Mouse (Mus musculus): ENCODE data around the gene Sipa1. TPM values are rescaled to one million over a fixed set of nuclear protein-coding genes. Genes with fewer than 3 reads are reported as not detected.
"Not testable (repeated sequence)": the region's sequence is repeated elsewhere in the genome, so short reads cannot be mapped to it uniquely, and the experiment has no call there.

The Sipa1 gene
- polyA plus RNA-seq, 1 experiment from 2014 or later: 8.0 TPM

DNA sequence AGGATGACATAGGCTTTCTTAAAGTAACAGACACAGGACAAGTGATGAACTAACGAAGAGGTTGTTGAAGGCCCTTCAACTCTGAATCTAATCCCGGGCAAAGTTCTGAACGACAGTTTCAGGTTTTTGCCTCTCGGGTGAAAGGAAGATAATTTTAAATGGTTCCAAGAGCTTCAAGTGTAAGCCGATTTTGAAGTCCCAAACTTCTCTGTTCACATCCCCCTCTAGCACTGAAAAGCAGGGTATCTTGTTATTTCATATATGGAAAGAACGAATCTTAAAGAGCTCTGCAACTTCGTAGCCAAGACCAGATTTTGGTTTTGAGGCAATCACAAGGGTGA lies 25.6 kb upstream of the Sipa1 start:
- no peak for ATAC-seq (ENCODE audit: low FRiP score, low TSS enrichment)
- no peaks in the 10 kb centered on the region for H3K27me3 ChIP-seq (ENCODE audit: control insufficient read depth, insufficient read depth, low read length)
- H3K9me3 ChIP-seq (ENCODE audit: control insufficient read depth, low read length): no peaks in the 10 kb centered on the region
- peak overlapping the region; percentile 81 for H3K4me3 ChIP-seq (ENCODE audit: low read depth, low read length)
- WGBS: under 1% methylated on average over 7 of the region's 7 CpGs
- H3K4me1 ChIP-seq (replicated peaks; ENCODE audit: control insufficient read depth, insufficient read depth): no peaks in the 10 kb centered on the region; the same call in none of the 2 replicates
- peak overlapping the region; percentile 94 for H3K4me2 ChIP-seq (replicated peaks; ENCODE audit: low read depth)
- peaks cover 22% of the 10 kb centered on the region for H3K36me3 ChIP-seq (ENCODE audit: control insufficient read depth, insufficient read depth, low read length)
- peak overlapping the region; percentile 88 for H3K9ac ChIP-seq (ENCODE audit: low read length)
- TF ChIP-seq CTCF (IDR thresholded peaks at IDR 0.05; ENCODE audit: low read depth) (no peak), EP300 (optimal IDR thresholded peaks at IDR 0.05) (no peak)
- no peak for DNase-seq (ENCODE audit: low spot score)
- H3K27ac ChIP-seq (replicated peaks): peak overlapping the region; percentile 96

DNA sequence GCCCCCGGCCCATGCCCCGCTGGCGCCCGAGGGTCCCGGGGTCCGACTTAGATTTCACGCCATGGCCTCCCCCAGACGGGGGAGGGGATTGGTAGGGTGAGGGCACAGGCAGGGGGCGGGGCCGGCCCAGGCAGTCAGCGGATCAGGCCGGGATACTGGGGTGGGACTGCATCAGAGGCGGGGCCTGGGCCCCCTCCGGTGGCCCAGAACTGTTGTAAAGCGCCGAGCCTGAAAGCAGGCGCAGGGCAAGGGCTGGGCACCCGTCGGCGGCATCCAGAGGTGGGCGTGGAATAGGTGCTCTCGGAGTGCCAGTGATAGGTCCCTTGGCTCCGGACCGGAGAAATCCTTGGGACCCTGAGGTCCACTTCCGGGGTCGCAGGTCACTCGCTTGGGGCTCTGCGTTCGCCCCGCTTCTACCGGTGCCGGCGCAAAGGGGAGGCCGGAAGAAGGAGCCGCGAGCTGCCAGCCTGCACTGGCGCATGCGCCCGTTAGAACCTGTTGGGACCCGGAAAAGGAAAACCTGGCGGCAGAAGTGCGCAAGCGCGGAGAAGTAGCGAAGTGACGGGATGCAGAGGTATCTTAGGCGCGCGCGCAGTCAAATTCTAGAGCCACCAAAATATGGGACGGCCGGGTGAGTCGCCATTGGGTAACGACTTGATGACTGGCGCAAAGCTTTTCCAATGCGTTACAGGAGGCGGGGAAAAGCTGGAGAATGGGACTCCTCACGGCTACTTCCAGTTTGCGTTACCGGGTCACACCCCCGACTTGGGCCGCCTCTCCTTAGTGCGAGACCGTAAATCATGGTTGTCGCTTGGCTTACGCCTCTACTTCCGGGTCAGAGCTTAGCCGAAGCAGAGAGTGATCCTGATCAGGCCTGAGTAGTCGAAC lies 24.9 kb upstream of the Sipa1 start, which contains the start of the genes Map3k11 and Pcnx3:
TSS of gene Map3k11 (plus strand) at position 543 of the 888 bp plus-strand sequence.
TSS of gene Pcnx3 (minus strand) at position 709 of the 888 bp plus-strand sequence.
- no peaks in the 10 kb centered on the region; the same call in none of the 2 replicates for H3K4me1 ChIP-seq (replicated peaks; ENCODE audit: control insufficient read depth, insufficient read depth)
- peak within 1 kb of the TSS; percentile 88 for H3K9ac ChIP-seq (ENCODE audit: low read length)
- ATAC-seq (ENCODE audit: low FRiP score, low TSS enrichment): peak; percentile 92
- WGBS: under 1% methylated on average over 64 of the region's 69 CpGs
- peak within 1 kb of the TSS; percentile 100 for H3K4me2 ChIP-seq (replicated peaks; ENCODE audit: low read depth)
- H3K9me3 ChIP-seq (ENCODE audit: control insufficient read depth, low read length): no peaks in the 10 kb centered on the region
- TF ChIP-seq CTCF (IDR thresholded peaks at IDR 0.05; ENCODE audit: low read depth) (peak; percentile 43), EP300 (optimal IDR thresholded peaks at IDR 0.05) (no peak)
- H3K4me3 ChIP-seq (ENCODE audit: low read depth, low read length): peak within 1 kb of the TSS; percentile 81
- no peaks in the 10 kb centered on the region for H3K27me3 ChIP-seq (ENCODE audit: control insufficient read depth, insufficient read depth, low read length)
- peak; percentile 95 for DNase-seq (ENCODE audit: low spot score)
- peak within 1 kb of the TSS; percentile 96 for H3K27ac ChIP-seq (replicated peaks)
- H3K36me3 ChIP-seq (ENCODE audit: control insufficient read depth, insufficient read depth, low read length): peaks cover 24% of the 10 kb centered on the region

DNA sequence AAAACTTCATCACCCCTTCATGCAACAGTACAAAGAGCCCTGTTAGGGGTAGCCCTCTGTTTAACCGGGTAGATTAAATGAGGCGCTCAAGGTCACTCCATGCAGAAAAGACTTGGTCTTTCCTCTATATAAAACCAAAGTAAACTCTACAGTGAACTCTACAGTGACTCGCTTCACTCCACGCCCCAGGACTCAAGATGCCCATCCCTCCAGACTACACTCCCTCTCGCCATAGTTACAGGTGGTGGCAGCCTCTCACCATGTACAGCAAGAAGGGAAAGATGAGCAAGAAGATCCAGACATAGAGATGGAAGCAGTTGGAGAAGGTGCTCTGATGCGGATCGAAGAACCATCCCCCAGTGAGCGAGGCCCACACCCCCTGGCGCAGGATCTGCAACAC lies 24.2 kb upstream of the Sipa1 start:
- TF ChIP-seq CTCF (IDR thresholded peaks at IDR 0.05; ENCODE audit: low read depth) (no peak), EP300 (optimal IDR thresholded peaks at IDR 0.05) (no peak)
- Histone ChIP-seq H3K36me3 (ENCODE audit: control insufficient read depth, insufficient read depth, low read length) (peaks cover 24% of the 10 kb centered on the region), H3K4me1 (replicated peaks; ENCODE audit: control insufficient read depth, insufficient read depth) (no peaks in the 10 kb centered on the region; the same call in none of the 2 replicates), H3K4me3 (ENCODE audit: low read depth, low read length) (peak overlapping the region; percentile 81), H3K9me3 (ENCODE audit: control insufficient read depth, low read length) (no peaks in the 10 kb centered on the region), H3K4me2 (replicated peaks; ENCODE audit: low read depth) (peak overlapping the region; percentile 100), H3K27me3 (ENCODE audit: control insufficient read depth, insufficient read depth, low read length) (no peaks in the 10 kb centered on the region), H3K9ac (ENCODE audit: low read length) (peak overlapping the region; percentile 83), H3K27ac (replicated peaks) (peak overlapping the region; percentile 96)
- WGBS: 16% methylated on average over 9 of the region's 9 CpGs
- ATAC-seq (ENCODE audit: low FRiP score, low TSS enrichment) (no peak; the same call in 1 of the 2 replicates), DNase-seq (ENCODE audit: low spot score) (peak; percentile 32)

DNA sequence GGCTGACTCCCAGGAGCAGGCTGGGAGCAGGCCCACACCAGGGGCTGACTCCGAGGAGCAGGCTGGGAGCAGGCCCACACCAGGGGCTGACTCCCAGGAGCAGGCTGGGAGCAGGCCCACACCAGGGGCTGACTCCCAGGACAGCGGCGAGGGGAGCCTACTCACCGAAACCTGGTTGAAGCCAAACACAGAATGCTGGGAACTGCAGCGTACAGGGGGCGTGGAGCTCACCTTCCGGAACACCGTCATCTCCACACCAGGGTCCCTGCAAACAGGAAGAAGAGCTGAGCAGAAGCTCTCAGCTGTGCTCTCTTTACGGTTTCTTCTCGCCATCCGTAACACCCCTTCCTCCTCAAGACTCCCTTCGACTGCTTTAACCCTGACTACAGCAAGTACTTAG lies 23.4 kb upstream of the Sipa1 start:
- H3K36me3 ChIP-seq (ENCODE audit: control insufficient read depth, insufficient read depth, low read length): peaks cover 24% of the 10 kb centered on the region
- ATAC-seq (ENCODE audit: low FRiP score, low TSS enrichment); H3K4me3 ChIP-seq (ENCODE audit: low read depth, low read length); DNase-seq (ENCODE audit: low spot score); H3K27me3 ChIP-seq (ENCODE audit: control insufficient read depth, insufficient read depth, low read length); H3K9ac ChIP-seq (ENCODE audit: low read length); H3K27ac ChIP-seq (replicated peaks); H3K4me2 ChIP-seq (replicated peaks; ENCODE audit: low read depth); H3K4me1 ChIP-seq (replicated peaks; ENCODE audit: control insufficient read depth, insufficient read depth); H3K9me3 ChIP-seq (ENCODE audit: control insufficient read depth, low read length): not testable (repeated sequence)
- 94% methylated on average over 12 of the region's 12 CpGs for WGBS

DNA sequence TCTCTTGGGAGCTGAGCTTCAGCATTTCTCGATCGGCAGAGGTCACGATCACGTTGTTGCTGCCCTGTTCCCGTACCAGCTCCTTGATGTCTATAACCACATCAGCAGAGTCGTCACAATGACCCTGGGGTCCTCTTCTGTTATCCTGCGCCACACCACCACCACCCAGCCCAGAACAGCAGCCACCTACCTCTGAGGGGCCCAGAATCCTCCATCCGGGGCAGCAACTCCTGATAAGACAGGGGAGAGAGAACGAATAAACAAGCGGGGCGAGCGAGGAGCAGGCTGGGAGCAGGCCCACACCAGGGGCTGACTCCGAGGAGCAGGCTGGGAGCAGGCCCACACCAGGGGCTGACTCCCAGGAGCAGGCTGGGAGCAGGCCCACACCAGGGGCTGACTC lies 22.9 kb upstream of the Sipa1 start:
- Histone ChIP-seq H3K9me3 (ENCODE audit: control insufficient read depth, low read length) (no peaks in the 10 kb centered on the region), H3K36me3 (ENCODE audit: control insufficient read depth, insufficient read depth, low read length) (peaks cover 24% of the 10 kb centered on the region), H3K4me2 (replicated peaks; ENCODE audit: low read depth) (no peak overlapping the region), H3K4me1 (replicated peaks; ENCODE audit: control insufficient read depth, insufficient read depth) (no peaks in the 10 kb centered on the region; the same call in none of the 2 replicates), H3K4me3 (ENCODE audit: low read depth, low read length) (no peak overlapping the region), H3K27ac (replicated peaks) (no peak overlapping the region), H3K27me3 (ENCODE audit: control insufficient read depth, insufficient read depth, low read length) (no peaks in the 10 kb centered on the region), H3K9ac (ENCODE audit: low read length) (no peak overlapping the region)
- DNase-seq (ENCODE audit: low spot score) (no peak), ATAC-seq (ENCODE audit: low FRiP score, low TSS enrichment) (no peak)
- TF ChIP-seq EP300 (optimal IDR thresholded peaks at IDR 0.05) (no peak), CTCF (IDR thresholded peaks at IDR 0.05; ENCODE audit: low read depth) (no peak)
- WGBS: 81% methylated on average over 13 of the region's 13 CpGs

DNA sequence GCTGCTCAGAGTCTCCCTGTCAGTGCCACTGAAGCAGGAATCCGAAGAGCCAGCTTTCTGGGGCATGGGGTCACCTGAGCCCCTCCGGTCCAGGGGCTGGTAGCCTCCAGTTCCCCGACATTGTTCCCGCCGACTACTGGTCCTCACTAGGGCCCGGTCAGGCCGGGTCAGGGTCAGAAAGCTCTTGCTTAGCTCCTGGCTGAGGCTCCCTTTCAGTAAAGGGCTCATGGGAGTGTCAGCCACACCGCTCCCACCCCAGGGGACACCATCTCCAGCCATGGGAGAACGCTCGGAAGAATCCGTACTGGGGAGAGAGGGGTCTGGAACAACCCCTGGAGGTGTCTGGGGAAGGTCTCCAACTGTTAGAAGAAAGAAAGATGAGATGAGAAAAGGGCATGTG lies 22.4 kb upstream of the Sipa1 start:
- peaks cover 24% of the 10 kb centered on the region for H3K36me3 ChIP-seq (ENCODE audit: control insufficient read depth, insufficient read depth, low read length)
- 96% methylated on average over 11 of the region's 11 CpGs for WGBS

More for the DNA sequence above, 22.4 kb upstream of the Sipa1 start:
- Histone ChIP-seq H3K27ac (replicated peaks) (no peak overlapping the region), H3K4me3 (ENCODE audit: low read depth, low read length) (no peak overlapping the region), H3K4me2 (replicated peaks; ENCODE audit: low read depth) (no peak overlapping the region), H3K4me1 (replicated peaks; ENCODE audit: control insufficient read depth, insufficient read depth) (no peaks in the 10 kb centered on the region; the same call in 1 of the 2 replicates), H3K27me3 (ENCODE audit: control insufficient read depth, insufficient read depth, low read length) (no peaks in the 10 kb centered on the region), H3K9me3 (ENCODE audit: control insufficient read depth, low read length) (no peaks in the 10 kb centered on the region), H3K9ac (ENCODE audit: low read length) (no peak overlapping the region)
- TF ChIP-seq EP300 (optimal IDR thresholded peaks at IDR 0.05) (no peak), CTCF (IDR thresholded peaks at IDR 0.05; ENCODE audit: low read depth) (no peak)
- DNase-seq (ENCODE audit: low spot score) (no peak), ATAC-seq (ENCODE audit: low FRiP score, low TSS enrichment) (no peak)

All from stomach, postnatal 0 days (tissue).